ENCODE assay signal across 10 mouse cellular contexts in the genomic region with DNA sequence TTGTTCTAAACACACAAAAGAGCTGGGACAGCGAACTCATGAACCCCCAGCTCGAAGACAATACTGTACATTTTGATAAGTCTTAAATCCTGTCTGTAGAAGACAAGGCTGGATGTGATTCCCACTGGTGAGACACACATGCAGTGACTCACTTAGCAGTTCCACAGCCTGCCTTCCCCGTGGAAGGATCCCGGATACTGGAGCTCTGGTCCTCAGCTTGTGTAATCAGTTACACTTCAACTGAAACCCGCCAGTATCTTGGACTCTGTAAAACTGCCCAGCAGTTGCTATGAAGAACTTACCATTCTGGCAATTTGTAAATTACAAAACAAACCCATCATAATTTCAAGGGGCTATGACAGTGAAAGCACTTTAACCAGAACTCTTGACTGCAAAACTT. TPM values are rescaled to one million over a fixed set of nuclear protein-coding genes. Genes with fewer than 3 reads are reported as not detected.
DNase-seq lines count a peak whose midpoint lies in the region; ATAC-seq and TF ChIP-seq lines count a peak whose summit lies in the region.
"Had no signal": no experiment of that assay in that cellular context is flagged by ENCODE, and none has a peak within 500 bp of the region (broad histone marks: within the 10 kb centered on the region; RNA-seq: fewer than 3 reads in every experiment).

No protein-coding gene starts in this region.

- H3K4me2 ChIP-seq in midbrain, embryonic 11.5 days = no peak overlapping the region
- no peak overlapping the region for H3K4me2 ChIP-seq in midbrain, embryonic 15.5 days
- 0 out of 2 replicates have a peak overlapping the region, but pooled peaks have one; percentile 15 for H3K4me2 ChIP-seq in hindbrain, embryonic 13.5 days
- H3K4me2 ChIP-seq in myocyte (ENCODE audit: low read depth) = peak overlapping the region; percentile 44

- intact Hi-C loops in left cerebral cortex, postnatal 25 days (cut with DNase I) = loop anchor here (5.0 kb wide), 1 partner anchor 877 kb away; no protein-coding TSS in a partner anchor

- no peak overlapping the region for H3ac ChIP-seq in myocyte (ENCODE audit: control insufficient read depth, insufficient read length)

- no peak for TF ChIP-seq POLR2A in myocyte (IDR thresholded peaks at IDR 0.05; ENCODE audit: insufficient read length, low read depth)

- H3K4me3 ChIP-seq in midbrain, embryonic 11.5 days (ENCODE audit: low read depth, low read length) = no peak overlapping the region
- H3K4me3 ChIP-seq in midbrain, embryonic 15.5 days = no peak overlapping the region
- no peak overlapping the region for H3K4me3 ChIP-seq in embryonic facial prominence, embryonic 10.5 days
- H3K4me3 ChIP-seq in hindbrain, embryonic 13.5 days = no peak overlapping the region
- no peak overlapping the region for H3K4me3 ChIP-seq in myocyte
- H3K4me3 ChIP-seq: hindbrain, embryonic 15.5 days had no signal

- no peak overlapping the region for H3K27ac ChIP-seq in midbrain, embryonic 11.5 days (ENCODE audit: low read depth, low read length)
- no peak overlapping the region for H3K27ac ChIP-seq in midbrain, embryonic 15.5 days
- H3K27ac ChIP-seq in embryonic facial prominence, embryonic 10.5 days (replicated peaks) = peak overlapping the region; percentile 51; the same call in 1 of the 2 replicates
- no peak overlapping the region for H3K27ac ChIP-seq in hindbrain, embryonic 13.5 days
- H3K27ac ChIP-seq: hindbrain, embryonic 15.5 days had no signal

- ATAC-seq in midbrain, embryonic 11.5 days (ENCODE audit: low FRiP score) = no peak
- no peak for ATAC-seq in midbrain, embryonic 15.5 days (replicated peaks)
- ATAC-seq in hindbrain, embryonic 13.5 days (ENCODE audit: low FRiP score) = no peak

- H3K27me3 ChIP-seq in midbrain, embryonic 11.5 days (ENCODE audit: control insufficient read depth, insufficient read depth, low read length) = peaks cover 36% of the 10 kb centered on the region
- H3K27me3 ChIP-seq in midbrain, embryonic 15.5 days (replicated peaks) = peaks cover 37% of the 10 kb centered on the region
- H3K27me3 ChIP-seq in embryonic facial prominence, embryonic 10.5 days (replicated peaks; ENCODE audit: low read depth, poor library complexity, severe bottlenecking) = peaks cover 45% of the 10 kb centered on the region
- peaks cover 63% of the 10 kb centered on the region for H3K27me3 ChIP-seq in hindbrain, embryonic 13.5 days
- H3K27me3 ChIP-seq in myocyte (ENCODE audit: control insufficient read depth, insufficient read depth, insufficient read length) = no peaks in the 10 kb centered on the region

- H3K79me2 ChIP-seq in myocyte (ENCODE audit: control insufficient read depth, insufficient read depth) = peaks cover 94% of the 10 kb centered on the region

- DNase-seq in midbrain, embryonic 11.5 days (ENCODE audit: low spot score, missing footprints) = peak; percentile 84
- DNase-seq in embryonic facial prominence, embryonic 10.5 days (ENCODE audit: low spot score) = no peak
- no peak for DNase-seq in thymus, postnatal 4 days
- no peak for DNase-seq in left cerebral cortex, postnatal 25 days (ENCODE audit: low spot score in 2 of 2)
- DNase-seq: cerebellum, adult 11 months had no signal

- WGBS in midbrain, embryonic 11.5 days = 64% methylated on average over 5 of the region's 5 CpGs
- WGBS in midbrain, embryonic 15.5 days = 35% methylated on average over 5 of the region's 5 CpGs
- 69% methylated on average over 5 of the region's 5 CpGs for WGBS in embryonic facial prominence, embryonic 10.5 days
- 37% methylated on average over 5 of the region's 5 CpGs for WGBS in hindbrain, embryonic 13.5 days

- peaks cover 8% of the 10 kb centered on the region for H3K4me1 ChIP-seq in midbrain, embryonic 11.5 days (ENCODE audit: control insufficient read depth, insufficient read depth, low read length)
- H3K4me1 ChIP-seq in midbrain, embryonic 15.5 days = peaks cover 12% of the 10 kb centered on the region
- H3K4me1 ChIP-seq in embryonic facial prominence, embryonic 10.5 days = peaks cover 63% of the 10 kb centered on the region
- peaks cover 16% of the 10 kb centered on the region for H3K4me1 ChIP-seq in hindbrain, embryonic 13.5 days (replicated peaks)

- H3K9me3 ChIP-seq in midbrain, embryonic 11.5 days (ENCODE audit: control insufficient read depth, low read length) = no peaks in the 10 kb centered on the region
- no peaks in the 10 kb centered on the region for H3K9me3 ChIP-seq in midbrain, embryonic 15.5 days
- no peaks in the 10 kb centered on the region for H3K9me3 ChIP-seq in embryonic facial prominence, embryonic 10.5 days
- no peaks in the 10 kb centered on the region for H3K9me3 ChIP-seq in hindbrain, embryonic 13.5 days
- H3K9me3 ChIP-seq: hindbrain, embryonic 15.5 days had no signal

- no peaks in the 10 kb centered on the region for H3K36me3 ChIP-seq in midbrain, embryonic 11.5 days (ENCODE audit: control insufficient read depth, insufficient read depth, low read length)
- H3K36me3 ChIP-seq in midbrain, embryonic 15.5 days (replicated peaks) = no peaks in the 10 kb centered on the region
- H3K36me3 ChIP-seq in embryonic facial prominence, embryonic 10.5 days (replicated peaks) = no peaks in the 10 kb centered on the region
- H3K36me3 ChIP-seq in hindbrain, embryonic 13.5 days = no peaks in the 10 kb centered on the region
- H3K36me3 ChIP-seq in myocyte (ENCODE audit: control insufficient read depth, insufficient read depth) = no peaks in the 10 kb centered on the region
- H3K36me3 ChIP-seq: G1E; hindbrain, embryonic 15.5 days had no signal

- no peak overlapping the region for H3K9ac ChIP-seq in midbrain, embryonic 11.5 days (ENCODE audit: low read length)
- H3K9ac ChIP-seq in midbrain, embryonic 15.5 days = no peak overlapping the region
- H3K9ac ChIP-seq in hindbrain, embryonic 13.5 days = no peak overlapping the region
- H3K9ac ChIP-seq: hindbrain, embryonic 15.5 days had no signal

TF ChIP-seq in myocyte, 11 proteins besides CTCF, POLR2A, EP300 and RAD21:
- TF ChIP-seq MYOD1 (IDR thresholded peaks at IDR 0.05; ENCODE audit: control insufficient read depth in 1 of 3, insufficient read length in 2 of 3, low read depth in 2 of 3) (no peak), E2F4 (IDR thresholded peaks at IDR 0.05; ENCODE audit: insufficient read depth) (no peak), MAX (IDR thresholded peaks at IDR 0.05; ENCODE audit: low read depth) (no peak), SRF (IDR thresholded peaks at IDR 0.05; ENCODE audit: control insufficient read depth, insufficient read length, low read depth) (no peak), MYOG (IDR thresholded peaks at IDR 0.05; ENCODE audit: control insufficient read depth in 1 of 3, insufficient read depth in 1 of 3, insufficient read length in 2 of 3, low read depth in 2 of 3) (no peak), USF1 (IDR thresholded peaks at IDR 0.05; ENCODE audit: low read depth) (no peak), CEBPB (IDR thresholded peaks at IDR 0.05; ENCODE audit: insufficient read depth, poor library complexity, severe bottlenecking) (no peak)
TF ChIP-seq in myocyte: peak in this region for 0.

RNA-seq across cellular contexts. Expression of a gene that starts 5.4 kb away (rescaled TPM):
- polyA plus RNA-seq in midbrain, embryonic 11.5 days (2014; fragmentation: Nextera tagmentation; extraction: Ambion mirVana) = 8.9 and 9.1 TPM in 2 replicates
- polyA plus RNA-seq in midbrain, embryonic 15.5 days (2015; fragmentation: Nextera tagmentation; extraction: Ambion mirVana) = 27.4 and 35.7 TPM in 2 replicates
- 13.0 and 22.2 TPM in 2 replicates for polyA plus RNA-seq in embryonic facial prominence, embryonic 10.5 days (2016; fragmentation: Nextera tagmentation; extraction: Ambion mirVana)
- 11.0 and 15.6 TPM in 2 replicates for polyA plus RNA-seq in hindbrain, embryonic 13.5 days (2015; fragmentation: Nextera tagmentation; extraction: Ambion mirVana)
- polyA plus RNA-seq in myocyte (2012; fragmentation: generic; extraction: Trizol) = 6.4 TPM
- 1 to 10 TPM; 1.6 to 2.3 TPM for total RNA-seq in left cerebral cortex, postnatal 25 days (2021)
- polyA plus RNA-seq: G1E had no signal

Comparison
In these comparisons a context has a peak if more than half of its experiments do, and no peak if none do; other contexts are left out.
1. H3K4me2 ChIP-seq: peak in hindbrain, embryonic 13.5 days (single experiment) and myocyte (single experiment); none in midbrain, embryonic 11.5 days (single experiment) and midbrain, embryonic 15.5 days (single experiment).